Mouse (Mus musculus) forebrain, postnatal 0 days (tissue): ENCODE results near the gene U2af2. TPM values are rescaled to one million over a fixed set of nuclear protein-coding genes. Genes with fewer than 3 reads are reported as not detected.

Experiments used
- ATAC-seq: fragments of 200-750 bp; cut with Nextera tagmentation; 2 replicates; pipeline ENCODE4 v1.8.0; 2017; ENCODE audit warnings: mild to moderate bottlenecking, moderate library complexity
- DNase-seq: peaks from one replicate; pipeline ENCODE4 v3.0.0-alpha.2; 2015
- H3K27ac ChIP-seq: fragments of 300-500 bp; sonication (generic); 2 replicates; pipeline ENCODE4 v1.5.1; 2014; ENCODE audit warnings: low read depth, mild to moderate bottlenecking, antibody characterized with exemption, low read length, moderate library complexity, mixed read lengths
- H3K27me3 ChIP-seq: fragments of 300-500 bp; sonication (generic); 2 replicates; pipeline ENCODE4 v1.6.1; 2014; ENCODE audit warnings: mild to moderate bottlenecking, low read length, mixed read lengths; ENCODE audit not compliant: insufficient read depth
- H3K36me3 ChIP-seq: fragments of 300-500 bp; sonication (generic); 2 replicates; pipeline ENCODE4 v1.6.1; 2014; ENCODE audit warnings: mild to moderate bottlenecking, moderate library complexity; ENCODE audit not compliant: insufficient read depth
- H3K4me1 ChIP-seq: fragments of 300-500 bp; sonication (generic); 2 replicates; pipeline ENCODE4 v1.6.1; 2014; ENCODE audit warnings: antibody characterized with exemption; ENCODE audit not compliant: insufficient read depth
- H3K4me2 ChIP-seq: fragments of 300-500 bp; sonication (generic); 2 replicates; pipeline ENCODE4 v1.6.1; 2014; ENCODE audit warnings: low read depth, mild to moderate bottlenecking, moderate library complexity
- H3K4me3 ChIP-seq: fragments of 300-500 bp; sonication (generic); 2 replicates; pipeline ENCODE4 v1.5.1; 2014; ENCODE audit warnings: low read depth, low read length, mixed read lengths
- H3K9ac ChIP-seq: fragments of 300-500 bp; sonication (generic); 2 replicates; pipeline ENCODE4 v1.6.1; 2014; ENCODE audit warnings: mild to moderate bottlenecking
- H3K9me3 ChIP-seq: fragments of 300-500 bp; sonication (generic); 2 replicates; pipeline ENCODE4 v1.6.1; 2016; ENCODE audit warnings: low read length
- CTCF ChIP-seq: sonication (generic); IDR thresholded peaks from 2 replicates; pipeline ENCODE4 v1.5.1; 2016; ENCODE audit warnings: antibody characterized with exemption, control low read depth, low read depth
- WGBS: fragments of 180-500 bp; shearing (Covaris S2); extraction: QIAGEN DNeasy Blood & Tissue Kit; methylation state at CpG from one replicate; pipeline ENCODE4 v1.1.7; 2014; 5-methylcytosine and 5-hydroxymethylcytosine counted together
- microRNA-seq, 2 experiments: library from miRNA; unstranded; fragments of <30 nt; microRNA quantifications; one replicate each; pipeline ENCODE4; 2016
- polyA plus RNA-seq: library from polyadenylated mRNA; unstranded; fragments of >200 nt; fragmentation: Nextera tagmentation; extraction: Ambion mirVana; gene quantifications from 2 replicates; pipeline ENCODE4 v1.2.1, GENCODE M21; 2015
- total RNA-seq: library from RNA; depleted of rRNA; stranded (reverse); fragments of >200 nt; gene quantifications from 2 replicates; pipeline ENCODE4 v1.2.3, GENCODE M21; 2014; rRNA removed

U2af2 gene
- total and polyA plus RNA-seq, 2 experiments from 2014 or later: 92.7 to 184 TPM

DNA sequence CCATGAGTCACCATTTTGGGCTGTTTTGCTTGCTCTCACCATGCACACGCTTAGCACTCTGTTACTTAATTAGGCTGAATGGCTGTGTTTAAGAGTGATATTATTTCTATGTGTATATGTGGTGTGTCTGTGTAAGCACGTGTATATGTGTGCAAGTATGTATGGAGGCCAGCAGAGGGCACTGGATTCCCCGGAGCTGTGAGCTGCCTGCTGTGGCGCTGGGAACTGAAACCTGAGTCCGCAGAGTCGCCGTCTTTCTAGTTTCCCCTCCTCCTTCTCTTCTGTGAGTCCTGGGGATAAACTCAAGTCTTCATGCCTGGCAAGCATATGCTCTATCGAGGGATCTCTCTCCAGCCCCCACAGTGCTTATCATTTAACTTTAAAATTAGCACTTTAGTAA is 47.4 kb downstream of the U2af2 start:
- ATAC-seq: no peak
- Histone ChIP-seq H3K9ac (no peak overlapping the region), H3K27ac (no peak overlapping the region), H3K9me3 (no peaks in the 10 kb centered on the region), H3K36me3 (no peaks in the 10 kb centered on the region), H3K4me2 (no peak overlapping the region), H3K27me3 (no peaks in the 10 kb centered on the region), H3K4me1 (no peaks in the 10 kb centered on the region), H3K4me3 (no peak overlapping the region)
- DNase-seq: no peak
- no peak for TF ChIP-seq CTCF
- 87% methylated on average over 8 of the region's 8 CpGs for WGBS

DNA sequence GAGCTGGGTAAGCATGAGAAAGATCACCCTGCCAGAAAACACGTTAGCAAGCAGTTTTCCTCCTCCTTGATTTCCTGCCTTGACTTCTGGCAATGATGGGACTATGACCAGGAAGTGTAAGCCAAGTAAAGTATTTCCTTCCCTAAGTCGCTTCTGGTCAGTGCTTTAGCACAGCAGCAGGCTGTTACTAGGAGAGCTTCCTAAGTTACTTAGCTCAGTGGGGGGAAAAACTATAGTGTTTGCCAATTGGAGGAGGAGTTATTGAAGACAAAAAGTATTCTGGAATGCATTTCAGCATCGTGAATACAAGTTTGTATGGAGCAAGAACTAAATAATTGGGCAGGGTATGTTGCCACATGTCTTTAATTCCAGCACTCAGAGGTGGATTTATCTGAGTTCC is 50.8 kb downstream of the U2af2 start:
- no peak for TF ChIP-seq CTCF
- Histone ChIP-seq H3K9ac (no peak overlapping the region), H3K27me3 (no peaks in the 10 kb centered on the region), H3K4me1 (no peaks in the 10 kb centered on the region), H3K27ac (no peak overlapping the region), H3K4me3 (no peak overlapping the region), H3K4me2 (no peak overlapping the region), H3K36me3 (no peaks in the 10 kb centered on the region), H3K9me3 (no peaks in the 10 kb centered on the region)
- no peak for ATAC-seq
- 25% methylated on average over 3 of the region's 3 CpGs for WGBS
- DNase-seq: no peak

DNA sequence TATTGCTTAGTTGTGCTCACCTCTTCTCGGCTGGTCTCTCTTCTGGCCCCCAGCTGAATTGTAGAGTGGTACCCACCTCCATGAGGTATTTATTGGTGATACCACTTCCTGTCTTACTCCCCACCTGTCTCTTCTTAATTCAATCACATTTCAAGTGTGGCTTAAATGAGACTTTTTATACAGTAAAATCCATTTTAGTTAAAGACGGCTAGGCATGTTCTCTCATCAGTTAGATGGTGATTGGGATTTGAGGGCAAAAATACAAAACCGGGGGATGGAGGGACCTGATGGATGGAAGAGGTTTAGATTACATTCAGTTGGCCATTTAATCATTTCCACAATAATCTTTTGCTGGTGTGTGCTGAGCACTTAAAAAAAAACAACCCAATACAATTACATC is 54.9 kb downstream of the U2af2 start, which contains the start of gene Rfpl4:
Rfpl4 (minus strand) TSS at position 101 of the 400 bp plus-strand sequence.
- no peaks in the 10 kb centered on the region for H3K4me1 ChIP-seq
- DNase-seq (no peak), ATAC-seq (no peak)
- no peak within 1 kb of the TSS for H3K9ac ChIP-seq
- H3K36me3 ChIP-seq: no peaks in the 10 kb centered on the region
- H3K4me2 ChIP-seq: no peak within 1 kb of the TSS
- H3K9me3 ChIP-seq: no peaks in the 10 kb centered on the region
- H3K27me3 ChIP-seq: no peaks in the 10 kb centered on the region
- no peak for TF ChIP-seq CTCF
- H3K4me3 ChIP-seq: no peak within 1 kb of the TSS
- WGBS: 96% methylated on average over 3 of the region's 3 CpGs
- no peak within 1 kb of the TSS for H3K27ac ChIP-seq

DNA sequence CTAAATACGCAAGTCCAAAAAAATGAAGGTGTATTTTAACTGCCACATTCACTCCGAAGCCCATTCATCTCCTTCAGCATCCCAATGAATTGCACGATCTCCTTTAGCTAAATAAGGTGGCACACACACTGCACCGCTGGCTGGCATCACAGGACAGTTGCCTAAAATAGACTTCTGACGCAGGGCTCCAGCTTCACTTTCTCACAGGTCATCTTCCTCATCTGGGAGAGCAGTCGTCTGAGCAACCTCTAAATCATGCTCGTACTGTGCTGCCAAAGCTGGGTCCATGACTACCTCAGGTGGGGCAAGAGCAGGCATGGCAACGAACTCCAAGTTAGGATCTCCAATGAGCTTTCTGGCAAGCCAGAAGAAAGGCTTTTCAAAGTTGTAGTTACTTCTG is 63.1 kb downstream of the U2af2 start:
- ATAC-seq (no peak), DNase-seq (no peak)
- 88% methylated on average over 8 of the region's 8 CpGs for WGBS
- Histone ChIP-seq H3K27ac (no peak overlapping the region), H3K9me3 (no peaks in the 10 kb centered on the region), H3K27me3 (no peaks in the 10 kb centered on the region), H3K4me2 (no peak overlapping the region), H3K36me3 (no peaks in the 10 kb centered on the region), H3K4me1 (no peaks in the 10 kb centered on the region; the same call in 1 of the 2 replicates), H3K4me3 (no peak overlapping the region), H3K9ac (no peak overlapping the region)
- TF ChIP-seq CTCF: no peak

DNA sequence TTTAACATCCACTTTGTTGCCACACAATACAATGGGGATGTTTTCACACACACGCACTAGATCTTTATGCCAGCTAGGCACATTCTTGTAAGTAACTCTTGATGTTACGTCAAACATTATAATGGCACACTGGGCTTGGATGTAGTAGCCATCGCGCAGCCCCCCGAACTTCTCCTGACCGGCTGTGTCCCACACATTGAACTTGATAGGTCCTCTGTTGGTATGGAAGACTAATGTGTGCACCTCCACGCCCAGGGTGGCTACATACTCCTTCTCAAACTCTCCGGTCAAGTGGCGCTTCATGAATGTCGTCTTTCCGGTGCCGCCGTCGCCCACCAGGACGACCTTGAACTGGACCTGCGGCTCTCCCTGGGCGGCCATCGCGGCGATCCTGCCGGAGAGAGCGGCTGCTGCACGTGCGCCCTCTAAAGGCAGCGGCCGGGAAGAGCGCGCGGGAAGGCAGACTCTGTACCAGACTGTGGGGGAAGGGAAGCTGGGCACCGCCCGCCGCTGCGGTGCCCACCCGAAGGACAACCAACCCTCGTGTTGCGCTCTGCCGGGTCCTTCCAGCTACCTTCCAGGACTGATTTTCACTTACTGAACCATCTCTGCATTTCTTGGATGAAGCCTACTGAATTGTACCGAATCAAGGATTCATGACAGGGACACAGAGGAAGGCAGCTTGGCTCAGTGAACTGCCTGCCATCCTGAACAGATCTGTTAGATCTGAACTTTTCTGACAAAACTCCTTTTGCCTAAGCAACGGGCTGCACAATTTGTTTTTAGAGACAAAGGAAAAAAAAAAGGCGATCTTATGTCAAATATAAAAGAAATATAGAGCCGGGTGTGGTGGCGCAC is 63.8 kb downstream of the U2af2 start, which contains the start of gene Rasl2-9:
Rasl2-9 (minus strand) TSS at position 402 of the 858 bp plus-strand sequence.
- no peaks in the 10 kb centered on the region for H3K27me3 ChIP-seq
- H3K27ac ChIP-seq: no peak within 1 kb of the TSS
- peak within 1 kb of the TSS; percentile 42 for H3K9ac ChIP-seq
- H3K4me3 ChIP-seq: peak within 1 kb of the TSS; percentile 30
- peak within 1 kb of the TSS; percentile 55 for H3K4me2 ChIP-seq
- WGBS: 19% methylated on average over 42 of the region's 42 CpGs
- peak; percentile 92 for ATAC-seq
- TF ChIP-seq CTCF: peak; percentile 80
- peak; percentile 73 for DNase-seq
- no peaks in the 10 kb centered on the region; the same call in 1 of the 2 replicates for H3K4me1 ChIP-seq
- H3K36me3 ChIP-seq: no peaks in the 10 kb centered on the region
- no peaks in the 10 kb centered on the region for H3K9me3 ChIP-seq

Small RNA genes within 50 kb of the gene (microRNA-seq; reads per million reads assigned to microRNA genes)
- gene Gm26217: 0 reads per million in 2 experiments

Other genes with a start within 250 kb of the U2af2 start
- gene Ube2s, start 249.6 kb upstream of the U2af2 start, total RNA-seq: 300 and 347 TPM in 2 replicates
- 232 and 259 TPM in 2 replicates for gene Ube2s, start 249.6 kb upstream of the U2af2 start, polyA plus RNA-seq
- 52.4 and 66.6 TPM in 2 replicates for gene Shisa7, start 217.4 kb upstream of the U2af2 start, total RNA-seq
- 6.8 and 9.4 TPM in 2 replicates for gene Shisa7, start 217.4 kb upstream of the U2af2 start, polyA plus RNA-seq
- 2.5 and 6.6 TPM in 2 replicates for gene Isoc2b, start 191.9 kb upstream of the U2af2 start, total RNA-seq
- 3.5 and 3.7 TPM in 2 replicates for gene Isoc2b, start 191.9 kb upstream of the U2af2 start, polyA plus RNA-seq
- 4.8 and 4.9 TPM in 2 replicates for gene Isoc2a, start 185.0 kb upstream of the U2af2 start, total RNA-seq
- 0.26 and 0.39 TPM in 2 replicates for gene Isoc2a, start 185.0 kb upstream of the U2af2 start, polyA plus RNA-seq
- 0.48 and 0.85 TPM in 2 replicates for gene Gm36210, start 155.6 kb upstream of the U2af2 start, total RNA-seq
- gene Gm36210, start 155.6 kb upstream of the U2af2 start, polyA plus RNA-seq: 0.29 and 0.47 TPM in 2 replicates
- 5.4 and 9.2 TPM in 2 replicates for gene Zfp628, start 146.9 kb upstream of the U2af2 start, total RNA-seq
- gene Zfp628, start 146.9 kb upstream of the U2af2 start, polyA plus RNA-seq: 5.8 and 6.0 TPM in 2 replicates
- gene Nat14, start 140.1 kb upstream of the U2af2 start, total RNA-seq: 45.5 and 69.9 TPM in 2 replicates
- gene Nat14, start 140.1 kb upstream of the U2af2 start, polyA plus RNA-seq: 20.5 and 54.3 TPM in 2 replicates
- 0.54 and 1.7 TPM in 2 replicates for gene Ssc5d, start 136.4 kb upstream of the U2af2 start, total RNA-seq
- 0.51 and 0.63 TPM in 2 replicates for gene Ssc5d, start 136.4 kb upstream of the U2af2 start, polyA plus RNA-seq
- not detected in 2 replicates for gene Sbk2, start 97.7 kb upstream of the U2af2 start, total RNA-seq
- gene Sbk2, start 97.7 kb upstream of the U2af2 start, polyA plus RNA-seq: not detected in 2 replicates
- gene Sbk3, start 91.0 kb upstream of the U2af2 start, total RNA-seq: 0.23 and 0.76 TPM in 2 replicates
- 0.39 and 0.76 TPM in 2 replicates for gene Sbk3, start 91.0 kb upstream of the U2af2 start, polyA plus RNA-seq
- 34.6 and 34.7 TPM in 2 replicates for gene Zfp579, start 66.0 kb upstream of the U2af2 start, total RNA-seq
- 36.7 and 42.6 TPM in 2 replicates for gene Zfp579, start 66.0 kb upstream of the U2af2 start, polyA plus RNA-seq
- 4.6 and 6.4 TPM in 2 replicates for gene Zfp524, start 47.7 kb upstream of the U2af2 start, total RNA-seq
- 5.0 and 5.3 TPM in 2 replicates for gene Zfp524, start 47.7 kb upstream of the U2af2 start, polyA plus RNA-seq
- 30.0 and 33.9 TPM in 2 replicates for gene Fiz1, start 47.4 kb upstream of the U2af2 start, total RNA-seq
- 26.9 and 28.6 TPM in 2 replicates for gene Fiz1, start 47.4 kb upstream of the U2af2 start, polyA plus RNA-seq
- gene Gm44973, start 46.6 kb upstream of the U2af2 start, total RNA-seq: not detected in 2 replicates
- gene Gm44973, start 46.6 kb upstream of the U2af2 start, polyA plus RNA-seq: 3.1 TPM in 2 replicates
- gene Zfp865, start 41.8 kb upstream of the U2af2 start, total RNA-seq: 27.3 and 33.3 TPM in 2 replicates
- gene Zfp865, start 41.8 kb upstream of the U2af2 start, polyA plus RNA-seq: 5.6 and 5.8 TPM in 2 replicates
- 70.7 and 104 TPM in 2 replicates for gene Ccdc106, start 41.6 kb upstream of the U2af2 start, total RNA-seq
- gene Ccdc106, start 41.6 kb upstream of the U2af2 start, polyA plus RNA-seq: 69.7 and 79.8 TPM in 2 replicates
- gene 4632433K11Rik, start 28.0 kb upstream of the U2af2 start, total RNA-seq: 0.24 TPM in 1 of 2 replicates, not detected in the other
- gene 4632433K11Rik, start 28.0 kb upstream of the U2af2 start, polyA plus RNA-seq: not detected in 2 replicates
- gene Zfp784, start 23.7 kb upstream of the U2af2 start, total RNA-seq: 5.2 and 5.6 TPM in 2 replicates
- gene Zfp784, start 23.7 kb upstream of the U2af2 start, polyA plus RNA-seq: 4.1 and 5.0 TPM in 2 replicates
- 26.2 and 42.1 TPM in 2 replicates for gene Zfp580, start 10.6 kb upstream of the U2af2 start, total RNA-seq
- gene Zfp580, start 10.6 kb upstream of the U2af2 start, polyA plus RNA-seq: 132 and 135 TPM in 2 replicates
- gene Epn1, start 18.1 kb downstream of the U2af2 start, total RNA-seq: 341 and 347 TPM in 2 replicates
- 126 and 127 TPM in 2 replicates for gene Epn1, start 18.1 kb downstream of the U2af2 start, polyA plus RNA-seq
- gene Rfpl4, start 54.8 kb downstream of the U2af2 start, total RNA-seq: not detected in 2 replicates
- not detected in 2 replicates for gene Rfpl4, start 54.8 kb downstream of the U2af2 start, polyA plus RNA-seq
- 0.15 and 0.24 TPM in 2 replicates for gene Rasl2-9, start 63.8 kb downstream of the U2af2 start, total RNA-seq
- 0.47 and 0.65 TPM in 2 replicates for gene Rasl2-9, start 63.8 kb downstream of the U2af2 start, polyA plus RNA-seq
- 0.08 TPM in 1 of 2 replicates, not detected in the other for gene Vmn1r55, start 87.5 kb downstream of the U2af2 start, total RNA-seq
- gene Vmn1r55, start 87.5 kb downstream of the U2af2 start, polyA plus RNA-seq: not detected in 2 replicates
- gene Vmn1r56, start 134.6 kb downstream of the U2af2 start, total RNA-seq: not detected in 2 replicates
- gene Vmn1r56, start 134.6 kb downstream of the U2af2 start, polyA plus RNA-seq: not detected in 2 replicates
- not detected in 2 replicates for gene Vmn1r57, start 156.3 kb downstream of the U2af2 start, total RNA-seq
- not detected in 2 replicates for gene Vmn1r57, start 156.3 kb downstream of the U2af2 start, polyA plus RNA-seq